Mouse (Mus musculus) left cerebral cortex, postnatal 10 days (tissue): ENCODE results near the gene Sbp. TPM values are rescaled to one million over a fixed set of nuclear protein-coding genes. Genes with fewer than 3 reads are reported as not detected.
A peak's percentile ranks its signal among the peaks of the same experiment; 100 is the strongest.
"Not testable (repeated sequence)": the region's sequence is repeated elsewhere in the genome, so short reads cannot be mapped to it uniquely, and the experiment has no call there.

Experiments used
- DNase-seq, 2 experiments: peaks; one replicate each; pipeline ENCODE4 v3.0.0; 2021 to 2022; ENCODE audit warnings: low spot score in 2 of 2, mixed read lengths in 1 of 2; ENCODE audit errors: extremely low spot score in 1 of 2
- intact Hi-C: fragments of 180-260 bp; cut with DNase I; formaldehyde crosslinking; loops from one replicate; pipeline ENCODE4 v1.15.1; 2025
- total RNA-seq, 2 experiments: library from RNA; stranded (reverse); gene quantifications; 2 replicates each; pipeline ENCODE4 v1.2.3; 2021

Gene Sbp
- not detected for total RNA-seq

- intact Hi-C loops = no loop called here
- DNase-seq = no peak
Measured at GRCm38 (mm10) chr17:23941372-23941771, at the start of gene Sbp. Sbp (plus strand) TSS chr17:23941672.

DNA sequence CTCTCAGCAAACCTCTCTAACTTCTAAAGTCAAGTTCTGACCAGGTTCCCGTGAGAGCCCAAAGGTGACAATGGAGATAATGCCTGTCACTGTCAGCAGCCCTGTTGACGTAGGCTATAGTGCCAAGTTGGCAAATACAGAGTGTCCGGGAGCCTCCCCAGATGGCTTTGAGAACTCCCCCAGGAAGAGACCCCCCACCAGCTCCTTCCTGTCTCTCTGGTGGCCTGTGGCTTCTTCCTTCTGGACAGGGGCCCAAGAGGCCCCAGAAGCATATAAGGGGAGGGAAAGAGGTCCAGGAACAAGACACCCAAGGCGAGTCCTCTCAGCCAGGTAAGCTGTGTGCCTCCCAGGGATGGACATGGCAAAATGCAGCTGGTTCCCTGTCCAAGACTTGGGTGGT lies 24.3 kb upstream of the Sbp start, which contains the start of gene Dcpp3:
TSS of gene Dcpp3 (plus strand) at position 301 of the 400 bp plus-strand sequence.
- intact Hi-C loops, DNase-seq: not testable (repeated sequence)

DNA sequence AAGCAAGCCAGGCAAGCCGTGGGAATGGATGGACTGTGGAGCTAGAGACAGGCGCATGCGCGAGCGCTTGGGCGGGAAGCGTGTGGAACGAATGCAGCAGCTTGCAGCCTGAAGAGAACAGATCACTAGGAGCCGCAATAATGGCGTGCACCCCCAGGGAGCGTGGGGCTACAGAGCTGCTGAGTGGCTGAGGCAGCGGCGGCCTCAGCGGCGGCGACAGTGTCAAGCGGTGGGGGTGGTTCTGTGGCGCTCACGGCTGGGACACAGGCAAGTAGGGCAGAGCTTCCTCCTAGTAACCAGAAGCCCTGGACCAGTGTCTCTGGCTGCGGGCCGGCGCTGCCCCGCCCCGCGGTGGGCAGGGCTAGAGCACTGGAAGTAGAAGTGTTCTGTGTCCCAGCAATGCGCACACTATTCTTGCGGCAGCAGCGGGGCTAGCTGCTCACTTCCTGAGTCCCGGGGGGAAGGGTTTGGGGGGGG lies 16.9 kb upstream of the Sbp start:
- peak; percentile 79 to 93 for DNase-seq

GRCm38 (mm10) chr17:23925090-23925493 lies 16.4 kb upstream of the Sbp start:
- DNase-seq = peak; percentile 41 to 87
- intact Hi-C loops = no loop called here

More for the DNA sequence above, 16.9 kb upstream of the Sbp start:
- intact Hi-C loops = loop anchor here (5.0 kb wide), 1 partner anchor 42 kb away; the partner anchor contains the start of genes Dcpp1 and Dcpp2

GRCm38 (mm10) chr17:23931157-23931556 lies 10.3 kb upstream of the Sbp start:
- intact Hi-C loops = no loop called here
- no peak for DNase-seq

GRCm38 (mm10) chr17:23947486-23947885 lies 6.0 kb downstream of the Sbp start:
- DNase-seq, intact Hi-C loops: not testable (repeated sequence)

DNA sequence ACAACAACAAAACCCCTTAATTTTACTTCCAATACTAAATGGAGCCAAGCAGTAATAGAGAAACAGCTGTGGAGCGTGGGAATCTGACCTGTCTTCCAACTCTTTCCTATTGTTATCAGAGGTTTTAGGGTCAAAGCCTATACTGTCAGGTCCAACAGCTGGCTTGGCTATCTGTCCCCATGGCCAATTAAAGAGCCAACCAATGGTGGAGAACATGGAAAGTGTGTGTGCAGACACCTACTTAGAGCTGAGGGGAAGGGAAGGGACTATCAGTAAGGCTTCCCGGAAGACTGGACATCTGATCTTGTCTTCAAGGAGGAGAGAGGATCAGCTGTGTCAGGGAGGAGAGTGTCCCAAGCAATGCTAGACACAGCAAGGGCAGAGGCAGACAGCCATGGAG lies 7.6 kb downstream of the Sbp start:
- no peak for DNase-seq
- intact Hi-C loops = no loop called here

DNA sequence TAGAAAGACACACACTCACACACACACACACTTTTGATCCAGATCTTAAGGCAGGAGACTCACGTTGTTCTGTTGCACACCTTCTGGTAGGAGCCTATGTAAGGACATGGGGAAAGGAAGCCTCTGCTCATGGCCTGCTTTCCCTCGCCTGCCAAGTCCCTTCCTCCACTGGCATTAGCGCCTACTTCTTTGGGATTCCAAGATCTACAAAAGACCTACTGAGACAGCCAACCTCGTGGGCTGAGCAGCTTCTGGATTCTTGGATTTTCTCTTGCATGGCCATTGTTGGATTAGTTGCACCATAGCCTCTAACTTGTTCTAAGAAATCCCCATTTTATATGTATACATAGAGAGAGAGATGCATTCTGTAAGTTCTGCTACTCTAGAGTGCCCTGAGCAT lies 9.4 kb downstream of the Sbp start:
- DNase-seq, intact Hi-C loops: not testable (repeated sequence)

- intact Hi-C loops = no loop called here
Measured at GRCm38 (mm10) chr17:23955174-23955573, 13.7 kb downstream of the Sbp start, which contains the start of gene Sbpl. Sbpl (minus strand) TSS chr17:23955274.

GRCm38 (mm10) chr17:23960084-23960738 lies 18.7 kb downstream of the Sbp start:
- intact Hi-C loops = loop anchor here (5.0 kb wide), 3 partner anchors 88 to 183 kb away; no protein-coding TSS in a partner anchor
- peak; percentile 80 for DNase-seq

More at GRCm38 (mm10) chr17:23955174-23955573, 13.7 kb downstream of the Sbp start, which contains the start of gene Sbpl:
- no peak for DNase-seq

DNA sequence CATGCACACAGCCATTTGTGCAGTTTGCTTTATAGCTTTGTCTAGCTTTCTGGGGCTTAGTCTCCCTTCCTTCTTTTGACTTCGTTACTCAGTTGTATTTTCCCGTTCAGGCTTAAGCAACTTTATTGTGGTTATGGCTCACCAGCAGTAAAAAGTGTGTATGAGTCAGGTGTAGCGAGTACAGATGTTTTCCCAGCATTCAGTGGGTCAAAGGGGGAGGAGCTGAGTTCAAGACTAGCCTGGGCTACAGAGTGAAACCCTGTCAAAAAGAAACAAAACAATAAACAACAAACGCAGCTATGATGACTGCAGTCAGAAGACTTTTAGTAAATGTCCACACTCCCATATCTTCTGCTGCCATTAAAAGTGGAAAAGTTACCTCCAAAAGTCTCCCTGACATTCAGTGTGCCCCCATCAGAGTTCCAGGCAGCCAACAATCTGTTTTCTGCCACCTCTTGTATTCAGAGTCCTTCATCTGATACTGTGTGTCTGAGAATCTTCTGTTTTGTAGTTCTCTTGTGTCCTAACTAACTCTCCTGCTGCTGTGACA lies 20.2 kb downstream of the Sbp start:
- intact Hi-C loops = loop anchor here (5.0 kb wide), 3 partner anchors 89 to 184 kb away; no protein-coding TSS in a partner anchor

GRCm38 (mm10) chr17:23965805-23966425 lies 24.4 kb downstream of the Sbp start:
- DNase-seq = peak in 1 of 2 experiments; percentile 31
- intact Hi-C loops = no loop called here

More for the DNA sequence above, 20.2 kb downstream of the Sbp start:
- DNase-seq = no peak

- peak in 1 of 2 experiments; percentile 14 for DNase-seq
Measured at GRCm38 (mm10) chr17:23966658-23967401, 25.4 kb downstream of the Sbp start.

DNA sequence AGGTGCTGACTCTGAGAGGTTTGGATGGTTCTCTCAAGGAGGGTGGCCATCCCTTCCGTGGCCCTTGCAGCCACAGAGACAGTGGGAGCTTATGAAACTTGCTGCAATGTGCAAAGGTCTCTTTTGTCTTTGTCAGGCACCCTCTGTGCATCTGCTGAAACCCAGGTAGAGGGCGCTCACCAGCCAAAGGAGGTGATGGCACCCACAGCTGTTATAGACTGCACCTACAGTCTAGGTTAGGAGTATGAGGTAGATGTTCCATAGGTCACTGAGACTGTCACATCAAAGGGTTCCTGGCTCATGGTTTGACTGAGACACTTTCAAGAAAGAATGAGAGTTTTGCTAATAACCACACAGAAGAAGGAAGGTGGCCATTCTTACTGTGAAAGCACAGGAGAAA lies 27.3 kb downstream of the Sbp start:
- intact Hi-C loops = no loop called here

More at GRCm38 (mm10) chr17:23966658-23967401, 25.4 kb downstream of the Sbp start:
- intact Hi-C loops = no loop called here

GRCm38 (mm10) chr17:23969231-23969630 lies 27.8 kb downstream of the Sbp start:
- intact Hi-C loops = no loop called here
- peak; percentile 42 to 77 for DNase-seq

More for the DNA sequence above, 27.3 kb downstream of the Sbp start:
- DNase-seq = no peak

GRCm38 (mm10) chr17:23971315-23971714 lies 29.8 kb downstream of the Sbp start:
- intact Hi-C loops = no loop called here
- peak in 1 of 2 experiments; percentile 12 for DNase-seq

- intact Hi-C loops = no loop called here
- no peak for DNase-seq
Measured at GRCm38 (mm10) chr17:23976665-23977064, 35.2 kb downstream of the Sbp start.

DNA sequence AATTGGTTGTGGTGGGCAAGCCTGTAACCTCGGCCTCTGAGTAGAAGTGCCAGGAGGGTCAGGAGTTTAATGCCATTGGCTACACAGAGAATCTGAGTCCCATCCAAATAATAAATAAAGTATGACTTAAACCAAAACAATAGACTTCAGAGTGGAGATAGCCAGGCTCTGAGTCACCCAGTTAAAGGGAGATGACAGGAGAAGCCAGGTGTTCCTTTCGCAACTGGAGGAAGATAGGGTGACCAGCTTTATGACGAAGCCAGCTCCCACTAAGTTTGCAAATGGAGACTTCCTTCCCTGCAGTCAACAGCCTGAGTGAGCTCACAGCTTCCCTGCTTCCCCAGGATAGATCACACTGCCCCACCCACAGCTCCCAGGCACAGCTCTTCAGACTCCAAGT lies 38.0 kb downstream of the Sbp start:
- peak in 1 of 2 experiments; percentile 10 for DNase-seq
- intact Hi-C loops = no loop called here
